In the genomic region with DNA sequence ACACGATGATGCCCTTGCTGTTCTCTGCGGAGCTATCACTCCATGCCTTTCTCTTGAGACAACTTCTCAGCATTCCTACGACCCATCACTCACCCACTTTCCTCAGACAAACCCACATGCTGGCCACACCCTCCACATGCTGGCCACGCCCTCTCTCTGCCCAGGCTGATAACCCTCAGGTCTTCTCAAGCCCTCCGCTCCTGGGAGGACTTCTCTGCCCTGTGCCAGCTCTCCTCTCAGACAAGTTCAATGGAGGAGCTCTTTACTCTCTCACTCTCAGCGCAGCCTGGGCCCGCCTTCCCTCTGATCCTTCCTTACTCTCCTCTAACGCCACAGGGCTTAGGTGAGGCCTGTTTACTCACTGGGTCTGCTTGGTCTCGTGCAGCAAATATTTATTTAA, we compare ENCODE assay signal across 17 mouse cellular contexts. TPM values are rescaled to one million over a fixed set of nuclear protein-coding genes. Genes with fewer than 3 reads are reported as not detected.
DNase-seq lines count a peak whose midpoint lies in the region; ATAC-seq and TF ChIP-seq lines count a peak whose summit lies in the region.
"Had no signal": no experiment of that assay in that cellular context is flagged by ENCODE, and none has a peak within 500 bp of the region (broad histone marks: within the 10 kb centered on the region; RNA-seq: fewer than 3 reads in every experiment).

No protein-coding gene starts in this region.

- 0 out of 2 replicates have a peak overlapping the region, but pooled peaks have one; percentile 35 for H3K27ac ChIP-seq in ES-Bruce4 (ENCODE audit: insufficient read depth, low read length)
- no peak overlapping the region for H3K27ac ChIP-seq in hindbrain, postnatal 0 days
- H3K27ac ChIP-seq: embryonic facial prominence, embryonic 12.5 days; forebrain, embryonic 13.5 days; heart, embryonic 15.5 days; hindbrain, embryonic 15.5 days; left cerebral cortex, adult 2 months had no signal

- TF ChIP-seq CTCF in ES-Bruce4 (IDR thresholded peaks at IDR 0.05; ENCODE audit: low read depth, low read length) (no peak), G1E (IDR thresholded peaks at IDR 0.05; ENCODE audit: low read depth, low read length) (no peak)
- no peak for TF ChIP-seq CTCF in hindbrain, postnatal 0 days (IDR thresholded peaks at IDR 0.05; ENCODE audit: low read depth)

- H3K27me3 ChIP-seq in ES-Bruce4 (ENCODE audit: control insufficient read depth, insufficient read depth, low read length, poor library complexity, severe bottlenecking) (no peaks in the 10 kb centered on the region), G1E (ENCODE audit: insufficient read depth, low read length) (peaks cover 7% of the 10 kb centered on the region; the same call in 1 of the 2 replicates)
- no peaks in the 10 kb centered on the region for H3K27me3 ChIP-seq in hindbrain, postnatal 0 days (ENCODE audit: insufficient read depth, low read length)
- H3K27me3 ChIP-seq: forebrain, embryonic 13.5 days; heart, embryonic 15.5 days; hindbrain, embryonic 15.5 days had no signal

- no peak for TF ChIP-seq POLR2A in ES-Bruce4 (IDR thresholded peaks at IDR 0.05; ENCODE audit: insufficient read depth, low read length)

- H3K4me3 ChIP-seq in ES-Bruce4 (ENCODE audit: low read depth, low read length) (no peak overlapping the region), G1E (ENCODE audit: low read depth, low read length) (peak overlapping the region; percentile 34; the same call in 1 of the 2 replicates)
- H3K4me3 ChIP-seq in hindbrain, postnatal 0 days (ENCODE audit: low read length), result no peak overlapping the region
- H3K4me3 ChIP-seq: embryonic facial prominence, embryonic 12.5 days; forebrain, embryonic 13.5 days; heart, embryonic 15.5 days; hindbrain, embryonic 15.5 days; left cerebral cortex, adult 2 months had no signal

- peak; percentile 27 for DNase-seq in G1E (ENCODE audit: low spot score)
- no peak for DNase-seq in retina, embryonic 14.5 days (ENCODE audit: low spot score)
- no peak for DNase-seq in hindbrain, postnatal 0 days (ENCODE audit: low spot score)
- no peak for DNase-seq in cerebellum, adult 18-20 months
- DNase-seq: cerebellum, adult 9-10 months; kidney, postnatal 36 days; right cerebral cortex, postnatal 14 days had no signal

- no peaks in the 10 kb centered on the region for H3K36me3 ChIP-seq in ES-Bruce4 (ENCODE audit: control insufficient read depth, insufficient read depth, low read length, poor library complexity, severe bottlenecking)
- H3K36me3 ChIP-seq in G1E (replicated peaks), result no peaks in the 10 kb centered on the region
- H3K36me3 ChIP-seq in hindbrain, postnatal 0 days (ENCODE audit: insufficient read depth, low read length), result no peaks in the 10 kb centered on the region
- H3K36me3 ChIP-seq: embryonic facial prominence, embryonic 12.5 days; heart, embryonic 15.5 days; hindbrain, embryonic 15.5 days had no signal

- H3K4me1 ChIP-seq in ES-Bruce4 (ENCODE audit: control insufficient read depth, insufficient read depth, low read length), result peaks cover 5% of the 10 kb centered on the region
- peaks cover 13% of the 10 kb centered on the region for H3K4me1 ChIP-seq in G1E (ENCODE audit: insufficient read depth, low read depth, low read length)
- no peaks in the 10 kb centered on the region for H3K4me1 ChIP-seq in hindbrain, postnatal 0 days (ENCODE audit: insufficient read depth, low read length)
- H3K4me1 ChIP-seq: embryonic facial prominence, embryonic 12.5 days; forebrain, embryonic 13.5 days; heart, embryonic 15.5 days; hindbrain, embryonic 15.5 days had no signal

- H3K9ac ChIP-seq in ES-Bruce4 (ENCODE audit: low read depth, poor library complexity, severe bottlenecking), result 0 out of 2 replicates have a peak overlapping the region, but pooled peaks have one; percentile 14
- no peak overlapping the region for H3K9ac ChIP-seq in hindbrain, postnatal 0 days (replicated peaks; ENCODE audit: low read length)
- H3K9ac ChIP-seq: embryonic facial prominence, embryonic 12.5 days; forebrain, embryonic 13.5 days; heart, embryonic 15.5 days; hindbrain, embryonic 15.5 days had no signal

- 65% methylated on average over 9 of the region's 9 CpGs for WGBS in hindbrain, postnatal 0 days

- no peaks in the 10 kb centered on the region for H3K9me3 ChIP-seq in ES-Bruce4 (replicated peaks; ENCODE audit: control insufficient read depth, insufficient read depth, low read length, poor library complexity, severe bottlenecking)
- no peaks in the 10 kb centered on the region for H3K9me3 ChIP-seq in G1E (replicated peaks)
- H3K9me3 ChIP-seq in hindbrain, postnatal 0 days (ENCODE audit: low read length), result no peaks in the 10 kb centered on the region
- H3K9me3 ChIP-seq: embryonic facial prominence, embryonic 12.5 days; heart, embryonic 15.5 days; hindbrain, embryonic 15.5 days had no signal

- ATAC-seq in G1E (ENCODE audit: extremely low read depth, insufficient number of reproducible peaks, low FRiP score, poor library complexity, severe bottlenecking), result no peak
- peak; percentile 95 for ATAC-seq in erythroid progenitor cell, adult 5-6 weeks (replicated peaks; ENCODE audit: low FRiP score, poor library complexity, severe bottlenecking)
- ATAC-seq in megakaryocyte-erythroid progenitor cell, adult 5-6 weeks (replicated peaks; ENCODE audit: low FRiP score, low TSS enrichment, poor library complexity, severe bottlenecking), result peak; percentile 96
- no peak for ATAC-seq in hindbrain, postnatal 0 days
- ATAC-seq: forebrain, embryonic 13.5 days had no signal

- H3K4me2 ChIP-seq in hindbrain, postnatal 0 days (ENCODE audit: low read depth, low read length), result no peak overlapping the region
- H3K4me2 ChIP-seq: embryonic facial prominence, embryonic 12.5 days; forebrain, embryonic 13.5 days; heart, embryonic 15.5 days; hindbrain, embryonic 15.5 days had no signal

- TF ChIP-seq EP300 in ES-Bruce4 (IDR thresholded peaks at IDR 0.05; ENCODE audit: insufficient read depth, low read depth, low read length), result no peak

RNA-seq across cellular contexts. Expression of gene She, which starts 22.5 kb away (rescaled TPM):
- polyA plus RNA-seq in ES-Bruce4 (2011; ENCODE audit: insufficient read depth, insufficient read length, low read depth, missing spikeins) (4.2 and 4.4 TPM in 2 replicates), G1E (2012) (not detected in 2 replicates)
- total RNA-seq in G1E (2014; fragmentation: Nextera tagmentation) (not detected in 2 replicates), G1E (2017) (0.17 TPM in 1 of 2 replicates, not detected in the other)
- not detected in 2 replicates for total RNA-seq in erythroid progenitor cell, adult 5-6 weeks (2015; ENCODE audit: low replicate concordance)
- total RNA-seq in erythroid progenitor cell, adult 5-6 weeks (2017; ENCODE audit: low replicate concordance), result 0.13 TPM in 1 of 2 replicates, not detected in the other
- total RNA-seq in megakaryocyte-erythroid progenitor cell, adult 5-6 weeks (2014; fragmentation: Nextera tagmentation), result not detected in 2 replicates
- not detected in 2 replicates for total RNA-seq in megakaryocyte-erythroid progenitor cell, adult 5-6 weeks (2017)
- 1.9 and 2.8 TPM in 2 replicates for total RNA-seq in hindbrain, postnatal 0 days (2014; rRNA removed)
- 0.98 and 1.1 TPM in 2 replicates for polyA plus RNA-seq in hindbrain, postnatal 0 days (2015; fragmentation: Nextera tagmentation; extraction: Ambion mirVana)
- total RNA-seq: CH12.LX; megakaryocyte, adult 5-6 weeks had no signal

RNA-seq across cellular contexts. Expression of gene Ube2q1, which starts 35.2 kb away (rescaled TPM):
- polyA plus RNA-seq in ES-Bruce4 (2011; ENCODE audit: insufficient read depth, insufficient read length, low read depth, missing spikeins) (86.8 and 104 TPM in 2 replicates), G1E (2012) (44.3 and 65.9 TPM in 2 replicates)
- total RNA-seq in G1E (2014; fragmentation: Nextera tagmentation) (106 and 131 TPM in 2 replicates), G1E (2017) (133 and 134 TPM in 2 replicates)
- total RNA-seq in erythroid progenitor cell, adult 5-6 weeks (2015; ENCODE audit: low replicate concordance), result 19.1 and 23.1 TPM in 2 replicates
- 13.3 and 17.6 TPM in 2 replicates for total RNA-seq in erythroid progenitor cell, adult 5-6 weeks (2017; ENCODE audit: low replicate concordance)
- 51.3 and 53.5 TPM in 2 replicates for total RNA-seq in megakaryocyte-erythroid progenitor cell, adult 5-6 weeks (2014; fragmentation: Nextera tagmentation)
- total RNA-seq in megakaryocyte-erythroid progenitor cell, adult 5-6 weeks (2017), result 89.0 and 89.6 TPM in 2 replicates
- total RNA-seq in hindbrain, postnatal 0 days (2014; rRNA removed), result 50.7 and 53.2 TPM in 2 replicates
- polyA plus RNA-seq in hindbrain, postnatal 0 days (2015; fragmentation: Nextera tagmentation; extraction: Ambion mirVana), result 9.2 and 9.5 TPM in 2 replicates

RNA-seq across cellular contexts. Expression of gene Chrnb2, which starts 44.2 kb away (rescaled TPM):
- polyA plus RNA-seq in ES-Bruce4 (2011; ENCODE audit: insufficient read depth, insufficient read length, low read depth, missing spikeins) (0.67 and 0.68 TPM in 2 replicates), G1E (2012) (0.14 and 0.23 TPM in 2 replicates)
- total RNA-seq in G1E (2014; fragmentation: Nextera tagmentation) (2.0 and 2.2 TPM in 2 replicates), G1E (2017) (1.2 and 1.3 TPM in 2 replicates)
- total RNA-seq in erythroid progenitor cell, adult 5-6 weeks (2015; ENCODE audit: low replicate concordance), result not detected in 2 replicates
- 0.13 and 0.23 TPM in 2 replicates for total RNA-seq in erythroid progenitor cell, adult 5-6 weeks (2017; ENCODE audit: low replicate concordance)
- 1.0 and 1.9 TPM in 2 replicates for total RNA-seq in megakaryocyte-erythroid progenitor cell, adult 5-6 weeks (2014; fragmentation: Nextera tagmentation)
- 0.38 and 0.76 TPM in 2 replicates for total RNA-seq in megakaryocyte-erythroid progenitor cell, adult 5-6 weeks (2017)
- 40.3 and 45.6 TPM in 2 replicates for total RNA-seq in hindbrain, postnatal 0 days (2014; rRNA removed)
- polyA plus RNA-seq in hindbrain, postnatal 0 days (2015; fragmentation: Nextera tagmentation; extraction: Ambion mirVana), result 16.2 and 16.5 TPM in 2 replicates

Comparison
In these comparisons a context has a peak if more than half of its experiments do, and no peak if none do; other contexts are left out.
1. ATAC-seq: peak in erythroid progenitor cell, adult 5-6 weeks (single experiment) and megakaryocyte-erythroid progenitor cell, adult 5-6 weeks (single experiment); none in G1E (single experiment) and hindbrain, postnatal 0 days (single experiment).
2. RNA of gene Chrnb2, which starts 44.2 kb away (total RNA-seq): 40.3 to 45.6 TPM in hindbrain, postnatal 0 days; 1.2 to 2.2 TPM in G1E, 0.38 to 1.9 TPM in megakaryocyte-erythroid progenitor cell, adult 5-6 weeks and 0.13 to 0.23 TPM in erythroid progenitor cell, adult 5-6 weeks; every median in the first group is over 10 times any median in the second.